Mouse (Mus musculus) CD4-positive, CD25-positive, alpha-beta regulatory T cell, adult 9 weeks (primary cell): ENCODE measurements around the gene Lsm8. TPM values are rescaled to one million over a fixed set of nuclear protein-coding genes. Genes with fewer than 3 reads are reported as not detected.

ENCODE experiments used
- polyA plus RNA-seq: library from polyadenylated mRNA; unstranded; fragments of 100-300 nt; shearing (Covaris generic); gene quantifications from one replicate; pipeline ENCODE4 v1.2.1, GENCODE M21; 2017

The Lsm8 gene
- polyA plus RNA-seq, result 106 TPM

DNA sequence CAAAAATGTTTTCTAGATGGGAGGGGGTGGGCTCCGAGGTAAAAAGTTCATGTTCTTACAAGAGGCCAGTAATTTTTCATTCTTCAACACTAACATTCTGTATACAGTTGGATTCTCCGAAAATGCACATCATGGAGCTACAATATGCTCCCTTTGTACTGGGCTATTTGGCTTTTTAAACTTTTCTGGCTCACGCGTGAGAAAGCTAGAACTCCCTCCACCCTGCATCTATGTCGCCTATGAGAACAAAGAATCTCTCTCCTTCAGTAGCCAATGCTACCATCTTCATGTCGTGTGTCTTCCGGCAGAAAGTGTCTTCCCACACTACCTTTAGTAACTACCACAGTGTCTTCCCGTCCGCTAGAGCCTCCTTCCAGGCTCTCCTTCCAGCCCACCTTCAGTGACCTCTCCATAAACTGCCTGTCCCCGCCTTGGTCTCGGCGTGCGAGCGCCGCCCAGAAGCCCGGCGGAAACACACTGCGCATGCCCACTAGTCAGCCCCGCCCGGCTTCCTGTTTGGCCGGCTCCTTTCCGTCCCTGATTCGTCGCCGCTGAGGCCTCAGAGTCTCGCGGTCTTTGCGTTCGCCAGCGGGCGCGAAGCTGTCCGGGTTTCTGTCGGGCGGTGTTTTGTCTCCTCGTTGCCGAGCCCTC is at the start of gene Lsm8:
TSS of gene Lsm8 (plus strand) at position 529 of the 651 bp plus-strand sequence.

DNA sequence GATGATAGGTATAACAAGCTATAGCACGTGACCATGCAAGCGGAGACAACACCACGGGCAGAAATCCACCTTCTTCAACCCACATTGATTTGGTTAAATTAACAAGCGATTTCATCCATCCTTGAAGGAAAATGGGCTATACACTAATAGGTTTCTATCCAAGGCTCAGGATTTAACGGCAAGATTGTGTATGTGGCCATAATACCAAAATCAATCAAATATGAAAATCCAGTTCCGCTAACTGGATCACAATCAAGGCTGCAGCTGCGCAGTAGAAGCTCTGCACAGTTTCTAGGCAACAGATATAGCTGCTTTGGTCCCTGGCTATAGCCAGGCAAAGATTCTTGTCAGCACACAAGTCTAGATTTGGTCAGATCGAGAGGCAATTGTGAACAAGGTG is 17.6 kb downstream of the Lsm8 start, which contains the start of gene Ankrd7:
TSS of gene Ankrd7 (plus strand) at position 301 of the 400 bp plus-strand sequence.

Other genes with a start within 250 kb of the Lsm8 start
- gene Ankrd7, start 17.7 kb downstream of the Lsm8 start, polyA plus RNA-seq, result 0.40 TPM